Mouse (Mus musculus): Measurements from ENCODE around the gene Camta1. TPM values are rescaled to one million over a fixed set of nuclear protein-coding genes. Genes with fewer than 3 reads are reported as not detected.

Camta1 gene
- polyA plus RNA-seq, 2 experiments, result 7.3 to 32.8 TPM

- DNase-seq (ENCODE audit: low read depth in 3 of 3, low spot score in 3 of 3), result no peak
- H3K27me3 ChIP-seq (ENCODE audit: control insufficient read depth, insufficient read depth, low read length), result no peaks in the 10 kb centered on the region
- H3K4me2 ChIP-seq (ENCODE audit: low read depth), result no peak overlapping the region
- ATAC-seq (ENCODE audit: insufficient read depth), result no peak
- H3K4me3 ChIP-seq (ENCODE audit: insufficient read depth in 1 of 2, low read depth in 2 of 2, low read length in 2 of 2), result no peak overlapping the region
- no peaks in the 10 kb centered on the region for H3K9me3 ChIP-seq (ENCODE audit: control insufficient read depth, low read length)
- no peaks in the 10 kb centered on the region for H3K36me3 ChIP-seq (replicated peaks; ENCODE audit: control insufficient read depth, insufficient read depth, low read depth)
- 59% methylated on average over 7 of the region's 7 CpGs for WGBS (ENCODE audit: insufficient replicate concordance)
- H3K27ac ChIP-seq, result no peak overlapping the region
- TF ChIP-seq CTCF (IDR thresholded peaks at IDR 0.05; ENCODE audit: low read depth) (no peak), EP300 (IDR thresholded peaks at IDR 0.05; ENCODE audit: low read depth) (no peak)
- no peaks in the 10 kb centered on the region for H3K4me1 ChIP-seq (replicated peaks; ENCODE audit: control insufficient read depth in 2 of 2, insufficient read depth in 2 of 2, low read length in 1 of 2)
- no peak overlapping the region for H3K9ac ChIP-seq (replicated peaks)
These were observed 465.1 kb downstream of the Camta1 start for GRCm38 (mm10) chr4:151396536-151396935.

- no peak for DNase-seq (ENCODE audit: low read depth in 3 of 3, low spot score in 3 of 3)
- WGBS (ENCODE audit: insufficient replicate concordance), result 75% methylated on average over 11 of the region's 11 CpGs
These were observed 472.3 kb downstream of the Camta1 start for GRCm38 (mm10) chr4:151389345-151389744.

GRCm38 (mm10) chr4:151386701-151387451 lies 474.8 kb downstream of the Camta1 start:
- TF ChIP-seq EP300 (IDR thresholded peaks at IDR 0.05; ENCODE audit: low read depth), result no peak
- TF ChIP-seq CTCF (IDR thresholded peaks at IDR 0.05; ENCODE audit: low read depth), result no peak
- no peaks in the 10 kb centered on the region for H3K36me3 ChIP-seq (replicated peaks; ENCODE audit: control insufficient read depth, insufficient read depth, low read depth)
- H3K4me3 ChIP-seq (ENCODE audit: insufficient read depth in 1 of 2, low read depth in 2 of 2, low read length in 2 of 2), result peak overlapping the region; percentile 33 to 46; a peak in 3 of 4 replicates
- no peak overlapping the region for H3K27ac ChIP-seq
- H3K9ac ChIP-seq (replicated peaks), result no peak overlapping the region
- 3% methylated on average over 24 of the region's 24 CpGs for WGBS (ENCODE audit: insufficient replicate concordance)
- no peaks in the 10 kb centered on the region for H3K27me3 ChIP-seq (ENCODE audit: control insufficient read depth, insufficient read depth, low read length)
- no peaks in the 10 kb centered on the region for H3K4me1 ChIP-seq (replicated peaks; ENCODE audit: control insufficient read depth in 2 of 2, insufficient read depth in 2 of 2, low read length in 1 of 2)
- no peaks in the 10 kb centered on the region for H3K9me3 ChIP-seq (ENCODE audit: control insufficient read depth, low read length)
- H3K4me2 ChIP-seq (ENCODE audit: low read depth), result peak overlapping the region; percentile 48
- ATAC-seq (ENCODE audit: insufficient read depth) (no peak), DNase-seq (ENCODE audit: low read depth in 3 of 3, low spot score in 3 of 3) (no peak)

More at GRCm38 (mm10) chr4:151389345-151389744, 472.3 kb downstream of the Camta1 start:
- H3K27ac ChIP-seq, result no peak overlapping the region
- no peak overlapping the region for H3K4me3 ChIP-seq (ENCODE audit: insufficient read depth in 1 of 2, low read depth in 2 of 2, low read length in 2 of 2)
- no peak overlapping the region for H3K9ac ChIP-seq (replicated peaks)
- no peaks in the 10 kb centered on the region for H3K9me3 ChIP-seq (ENCODE audit: control insufficient read depth, low read length)
- no peaks in the 10 kb centered on the region for H3K36me3 ChIP-seq (replicated peaks; ENCODE audit: control insufficient read depth, insufficient read depth, low read depth)
- H3K27me3 ChIP-seq (ENCODE audit: control insufficient read depth, insufficient read depth, low read length), result no peaks in the 10 kb centered on the region
- no peak for TF ChIP-seq EP300 (IDR thresholded peaks at IDR 0.05; ENCODE audit: low read depth)
- TF ChIP-seq CTCF (IDR thresholded peaks at IDR 0.05; ENCODE audit: low read depth), result no peak
- ATAC-seq (ENCODE audit: insufficient read depth), result no peak
- no peaks in the 10 kb centered on the region for H3K4me1 ChIP-seq (replicated peaks; ENCODE audit: control insufficient read depth in 2 of 2, insufficient read depth in 2 of 2, low read length in 1 of 2)
- H3K4me2 ChIP-seq (ENCODE audit: low read depth), result no peak overlapping the region

- no peak overlapping the region for H3K4me3 ChIP-seq (ENCODE audit: insufficient read depth in 1 of 2, low read depth in 2 of 2, low read length in 2 of 2)
- whole genome bisulfite sequencing (ENCODE audit: insufficient replicate concordance), result 16% methylated on average over 12 of the region's 12 CpGs
- H3K9me3 ChIP-seq (ENCODE audit: control insufficient read depth, low read length), result no peaks in the 10 kb centered on the region
- H3K27me3 ChIP-seq (ENCODE audit: control insufficient read depth, insufficient read depth, low read length), result no peaks in the 10 kb centered on the region
- H3K9ac ChIP-seq (replicated peaks), result no peak overlapping the region
- TF ChIP-seq EP300 (IDR thresholded peaks at IDR 0.05; ENCODE audit: low read depth), result no peak
- no peak for TF ChIP-seq CTCF (IDR thresholded peaks at IDR 0.05; ENCODE audit: low read depth)
- no peak overlapping the region; the same call in 1 of the 2 replicates for H3K4me2 ChIP-seq (ENCODE audit: low read depth)
- H3K36me3 ChIP-seq (replicated peaks; ENCODE audit: control insufficient read depth, insufficient read depth, low read depth), result no peaks in the 10 kb centered on the region
- no peak for DNase-seq (ENCODE audit: low read depth in 3 of 3, low spot score in 3 of 3)
- ATAC-seq (ENCODE audit: insufficient read depth), result no peak
- no peaks in the 10 kb centered on the region for H3K4me1 ChIP-seq (replicated peaks; ENCODE audit: control insufficient read depth in 2 of 2, insufficient read depth in 2 of 2, low read length in 1 of 2)
- H3K27ac ChIP-seq, result no peak overlapping the region
These were observed 475.5 kb downstream of the Camta1 start for GRCm38 (mm10) chr4:151385985-151386700.

GRCm38 (mm10) chr4:151377731-151378130 lies 483.9 kb downstream of the Camta1 start:
- ATAC-seq (ENCODE audit: insufficient read depth) (no peak), DNase-seq (ENCODE audit: low read depth in 3 of 3, low spot score in 3 of 3) (no peak)
- Histone ChIP-seq H3K4me2 (ENCODE audit: low read depth) (no peak overlapping the region), H3K4me1 (replicated peaks; ENCODE audit: control insufficient read depth in 2 of 2, insufficient read depth in 2 of 2, low read length in 1 of 2) (0 out of 4 replicates have a peak, but pooled peaks cover 0 to 2% of the 10 kb centered on the region in 2 experiments), H3K27me3 (ENCODE audit: control insufficient read depth, insufficient read depth, low read length) (no peaks in the 10 kb centered on the region), H3K9me3 (ENCODE audit: control insufficient read depth, low read length) (no peaks in the 10 kb centered on the region), H3K4me3 (ENCODE audit: insufficient read depth in 1 of 2, low read depth in 2 of 2, low read length in 2 of 2) (no peak overlapping the region), H3K36me3 (replicated peaks; ENCODE audit: control insufficient read depth, insufficient read depth, low read depth) (no peaks in the 10 kb centered on the region), H3K9ac (replicated peaks) (no peak overlapping the region), H3K27ac (no peak overlapping the region)
- TF ChIP-seq EP300 (IDR thresholded peaks at IDR 0.05; ENCODE audit: low read depth) (no peak), CTCF (IDR thresholded peaks at IDR 0.05; ENCODE audit: low read depth) (no peak)
- WGBS (ENCODE audit: insufficient replicate concordance), result 36% methylated on average over 1 of the region's 1 CpGs
